Mouse (Mus musculus) erythroid progenitor cell, adult 5-6 weeks (primary cell): ENCODE measurements around the gene Fpr2. TPM values are rescaled to one million over a fixed set of nuclear protein-coding genes. Genes with fewer than 3 reads are reported as not detected.

Source experiments
- ATAC-seq: replicated peaks from 2 replicates; pipeline ENCODE4 v1.8.0; 2016; ENCODE audit warnings: moderate number of reproducible peaks, mild to moderate bottlenecking, moderate TSS enrichment, inconsistent platforms; ENCODE audit not compliant: poor library complexity, low FRiP score, severe bottlenecking
- total RNA-seq, 2 experiments: library from RNA; stranded (forward) in 1 of 2; stranded (reverse) in 1 of 2; fragments of 150-400 nt in 1 of 2; fragments of 186-747, 209-891 nt in 1 of 2; gene quantifications; 2 replicates each; pipeline versions ENCODE4 v1.2.3 to v1.2.4; 2015 to 2017; ENCODE audit warnings: low replicate concordance in 2 of 2

The Fpr2 gene
- total RNA-seq, 2 experiments from 2014 or later = 4.9 to 63.3 TPM

GRCm38 (mm10) chr17:17871697-17872096 is 15.9 kb upstream of the Fpr2 start:
- no peak for ATAC-seq

GRCm38 (mm10) chr17:17879347-17879746 is 8.3 kb upstream of the Fpr2 start:
- no peak for ATAC-seq

- ATAC-seq = no peak
Observed at GRCm38 (mm10) chr17:17882672-17883071, 5.0 kb upstream of the Fpr2 start.

GRCm38 (mm10) chr17:17883840-17884239 is 3.8 kb upstream of the Fpr2 start, which contains the start of gene Fpr1:
Fpr1 (minus strand) TSS chr17:17883940.
- no peak for ATAC-seq

GRCm38 (mm10) chr17:17889732-17890425 is 2.3 kb downstream of the Fpr2 start:
- ATAC-seq = no peak

GRCm38 (mm10) chr17:17896039-17896438 is 8.4 kb downstream of the Fpr2 start:
- ATAC-seq = no peak

- no peak for ATAC-seq
Observed at GRCm38 (mm10) chr17:17899268-17899667, 11.6 kb downstream of the Fpr2 start.

GRCm38 (mm10) chr17:17900768-17901167 is 13.1 kb downstream of the Fpr2 start:
- no peak for ATAC-seq

GRCm38 (mm10) chr17:17909636-17910421 is 22.2 kb downstream of the Fpr2 start:
- ATAC-seq = no peak

GRCm38 (mm10) chr17:17912618-17913017 is 25.0 kb downstream of the Fpr2 start:
- 0 out of 2 replicates have a peak, but pooled peaks have one; percentile 54 for ATAC-seq

- no peak for ATAC-seq
Observed at GRCm38 (mm10) chr17:17917376-17917775, 29.8 kb downstream of the Fpr2 start.

- ATAC-seq = no peak
Observed at GRCm38 (mm10) chr17:17917782-17918181, 30.2 kb downstream of the Fpr2 start.

Other genes with a start within 250 kb of the Fpr2 start
- gene Vmn2r90, start 184.1 kb upstream of the Fpr2 start, total RNA-seq (2015; ENCODE audit: low replicate concordance) = not detected in 2 replicates
- gene Vmn2r90, start 184.1 kb upstream of the Fpr2 start, total RNA-seq (2017; ENCODE audit: low replicate concordance) = not detected in 2 replicates
- not detected in 2 replicates for gene Spaca6, start 60.7 kb upstream of the Fpr2 start, total RNA-seq (2015; ENCODE audit: low replicate concordance)
- gene Spaca6, start 60.7 kb upstream of the Fpr2 start, total RNA-seq (2017; ENCODE audit: low replicate concordance) = not detected in 2 replicates
- not detected in 2 replicates for gene Has1, start 32.6 kb upstream of the Fpr2 start, total RNA-seq (2015; ENCODE audit: low replicate concordance)
- gene Has1, start 32.6 kb upstream of the Fpr2 start, total RNA-seq (2017; ENCODE audit: low replicate concordance) = not detected in 2 replicates
- gene Fpr1, start 3.9 kb upstream of the Fpr2 start, total RNA-seq (2015; ENCODE audit: low replicate concordance) = 5.0 and 13.4 TPM in 2 replicates
- gene Fpr1, start 3.9 kb upstream of the Fpr2 start, total RNA-seq (2017; ENCODE audit: low replicate concordance) = 4.5 and 9.2 TPM in 2 replicates
- gene Fpr3, start within 50 bp of the Fpr2 start, total RNA-seq (2015; ENCODE audit: low replicate concordance) = not detected in 2 replicates
- gene Fpr3, start within 50 bp of the Fpr2 start, total RNA-seq (2017; ENCODE audit: low replicate concordance) = not detected in 2 replicates
- gene Fpr-rs4, start 133.9 kb downstream of the Fpr2 start, total RNA-seq (2015; ENCODE audit: low replicate concordance) = not detected in 2 replicates
- gene Fpr-rs4, start 133.9 kb downstream of the Fpr2 start, total RNA-seq (2017; ENCODE audit: low replicate concordance) = not detected in 2 replicates
- not detected in 2 replicates for gene Vmn2r124, start 161.6 kb downstream of the Fpr2 start, total RNA-seq (2015; ENCODE audit: low replicate concordance)
- gene Vmn2r124, start 161.6 kb downstream of the Fpr2 start, total RNA-seq (2017; ENCODE audit: low replicate concordance) = not detected in 2 replicates
- gene Vmn2r91, start 197.2 kb downstream of the Fpr2 start, total RNA-seq (2015; ENCODE audit: low replicate concordance) = not detected in 2 replicates
- gene Vmn2r91, start 197.2 kb downstream of the Fpr2 start, total RNA-seq (2017; ENCODE audit: low replicate concordance) = not detected in 2 replicates